Mouse (Mus musculus): ENCODE measurements at regions not wholly inside any gene's neighbourhood (a gene's known extent, or its start where the extent isn't known, plus 50 kb on each side); places are given as distances from the start of the nearest gene placed in this dataset.

GRCm38 (mm10) chr12:59582587-59582986 lies 363.1 kb upstream of the Fbxo33 start:
- Histone ChIP-seq H3K9me3 (ENCODE audit: low read length) (no peaks in the 10 kb centered on the region), H3K27me3 (ENCODE audit: insufficient read depth, low read length) (no peaks in the 10 kb centered on the region), H3K36me3 (ENCODE audit: insufficient read depth, low read length) (no peaks in the 10 kb centered on the region), H3K4me1 (replicated peaks; ENCODE audit: low read depth, low read length) (no peaks in the 10 kb centered on the region), H3K4me3 (replicated peaks; ENCODE audit: low read length) (no peak overlapping the region)
- TF ChIP-seq NANOG (IDR thresholded peaks at IDR 0.05; ENCODE audit: borderline replicate concordance, low read length) (no peak), CTCF (conservative IDR thresholded peaks at IDR 0.05; ENCODE audit: low read length) (no peak), POU5F1 (IDR thresholded peaks at IDR 0.05; ENCODE audit: borderline replicate concordance, low read length) (no peak)

DNA sequence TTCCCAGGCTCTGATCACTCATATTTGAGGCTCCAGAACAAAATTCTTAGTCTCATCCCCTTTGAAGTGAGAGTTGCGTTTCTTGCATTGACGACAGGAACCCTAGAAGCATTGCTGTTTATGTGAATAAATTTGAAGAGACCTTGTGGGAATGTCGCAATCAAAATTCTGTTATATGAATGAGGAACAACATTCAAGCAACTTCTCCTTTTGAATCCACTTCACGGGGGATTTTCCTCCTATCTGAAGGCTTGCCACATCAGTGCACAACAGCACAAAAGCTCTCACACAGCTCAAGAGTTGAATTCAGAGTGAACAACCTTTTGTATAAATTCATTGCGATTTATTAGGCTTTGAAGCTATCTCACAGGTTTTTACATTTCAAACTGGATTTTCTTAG lies 360.2 kb upstream of the Fbxo33 start:
- no peaks in the 10 kb centered on the region for H3K9me3 ChIP-seq (ENCODE audit: low read length)
- no peak for TF ChIP-seq NANOG (IDR thresholded peaks at IDR 0.05; ENCODE audit: borderline replicate concordance, low read length)

GRCm38 (mm10) chr12:59563960-59564359 lies 344.4 kb upstream of the Fbxo33 start:
- Histone ChIP-seq H3K9me3 (ENCODE audit: low read length) (no peaks in the 10 kb centered on the region), H3K27me3 (ENCODE audit: insufficient read depth, low read length) (no peaks in the 10 kb centered on the region)
- TF ChIP-seq POU5F1 (IDR thresholded peaks at IDR 0.05; ENCODE audit: borderline replicate concordance, low read length) (no peak), CTCF (conservative IDR thresholded peaks at IDR 0.05; ENCODE audit: low read length) (no peak), NANOG (IDR thresholded peaks at IDR 0.05; ENCODE audit: borderline replicate concordance, low read length) (no peak)

More for the DNA sequence above, 360.2 kb upstream of the Fbxo33 start:
- H3K4me3 ChIP-seq (replicated peaks; ENCODE audit: low read length): no peak overlapping the region
- no peaks in the 10 kb centered on the region for H3K27me3 ChIP-seq (ENCODE audit: insufficient read depth, low read length)
- H3K4me1 ChIP-seq (replicated peaks; ENCODE audit: low read depth, low read length): no peaks in the 10 kb centered on the region
- no peaks in the 10 kb centered on the region for H3K36me3 ChIP-seq (ENCODE audit: insufficient read depth, low read length)

GRCm38 (mm10) chr12:59539788-59540187 lies 320.3 kb upstream of the Fbxo33 start:
- TF ChIP-seq POU5F1 (IDR thresholded peaks at IDR 0.05; ENCODE audit: borderline replicate concordance, low read length) (no peak), CTCF (conservative IDR thresholded peaks at IDR 0.05; ENCODE audit: low read length) (no peak), NANOG (IDR thresholded peaks at IDR 0.05; ENCODE audit: borderline replicate concordance, low read length) (no peak)
- no peaks in the 10 kb centered on the region for H3K4me1 ChIP-seq (replicated peaks; ENCODE audit: low read depth, low read length)
- no peak overlapping the region for H3K4me3 ChIP-seq (replicated peaks; ENCODE audit: low read length)
- H3K36me3 ChIP-seq (ENCODE audit: insufficient read depth, low read length): no peaks in the 10 kb centered on the region
- no peaks in the 10 kb centered on the region for H3K27me3 ChIP-seq (ENCODE audit: insufficient read depth, low read length)
- H3K9me3 ChIP-seq (ENCODE audit: low read length): no peaks in the 10 kb centered on the region

More at GRCm38 (mm10) chr12:59563960-59564359, 344.4 kb upstream of the Fbxo33 start:
- no peaks in the 10 kb centered on the region for H3K4me1 ChIP-seq (replicated peaks; ENCODE audit: low read depth, low read length)
- H3K4me3 ChIP-seq (replicated peaks; ENCODE audit: low read length): no peak overlapping the region
- H3K36me3 ChIP-seq (ENCODE audit: insufficient read depth, low read length): no peaks in the 10 kb centered on the region

- TF ChIP-seq CTCF (conservative IDR thresholded peaks at IDR 0.05; ENCODE audit: low read length): no peak
- no peak for TF ChIP-seq NANOG (IDR thresholded peaks at IDR 0.05; ENCODE audit: borderline replicate concordance, low read length)
- TF ChIP-seq POU5F1 (IDR thresholded peaks at IDR 0.05; ENCODE audit: borderline replicate concordance, low read length): no peak
- Histone ChIP-seq H3K27me3 (ENCODE audit: insufficient read depth, low read length) (no peaks in the 10 kb centered on the region), H3K4me1 (replicated peaks; ENCODE audit: low read depth, low read length) (no peaks in the 10 kb centered on the region), H3K36me3 (ENCODE audit: insufficient read depth, low read length) (no peaks in the 10 kb centered on the region), H3K9me3 (ENCODE audit: low read length) (no peaks in the 10 kb centered on the region), H3K4me3 (replicated peaks; ENCODE audit: low read length) (no peak overlapping the region)
Measured at GRCm38 (mm10) chr12:59530521-59530920, 311.0 kb upstream of the Fbxo33 start.

GRCm38 (mm10) chr12:59523368-59523767 lies 303.8 kb upstream of the Fbxo33 start:
- Histone ChIP-seq H3K36me3 (ENCODE audit: insufficient read depth, low read length) (no peaks in the 10 kb centered on the region), H3K27me3 (ENCODE audit: insufficient read depth, low read length) (no peaks in the 10 kb centered on the region), H3K9me3 (ENCODE audit: low read length) (no peaks in the 10 kb centered on the region), H3K4me1 (replicated peaks; ENCODE audit: low read depth, low read length) (no peaks in the 10 kb centered on the region), H3K4me3 (replicated peaks; ENCODE audit: low read length) (no peak overlapping the region)
- no peak for TF ChIP-seq NANOG (IDR thresholded peaks at IDR 0.05; ENCODE audit: borderline replicate concordance, low read length)
- no peak for TF ChIP-seq CTCF (conservative IDR thresholded peaks at IDR 0.05; ENCODE audit: low read length)
- no peak for TF ChIP-seq POU5F1 (IDR thresholded peaks at IDR 0.05; ENCODE audit: borderline replicate concordance, low read length)

- no peaks in the 10 kb centered on the region for H3K9me3 ChIP-seq (ENCODE audit: low read length)
- no peak overlapping the region for H3K4me3 ChIP-seq (replicated peaks; ENCODE audit: low read length)
- no peak for TF ChIP-seq POU5F1 (IDR thresholded peaks at IDR 0.05; ENCODE audit: borderline replicate concordance, low read length)
- TF ChIP-seq NANOG (IDR thresholded peaks at IDR 0.05; ENCODE audit: borderline replicate concordance, low read length): no peak
- no peak for TF ChIP-seq CTCF (conservative IDR thresholded peaks at IDR 0.05; ENCODE audit: low read length)
- H3K36me3 ChIP-seq (ENCODE audit: insufficient read depth, low read length): no peaks in the 10 kb centered on the region
- no peaks in the 10 kb centered on the region for H3K27me3 ChIP-seq (ENCODE audit: insufficient read depth, low read length)
- H3K4me1 ChIP-seq (replicated peaks; ENCODE audit: low read depth, low read length): no peaks in the 10 kb centered on the region
Measured at GRCm38 (mm10) chr12:59521946-59522345, 302.4 kb upstream of the Fbxo33 start.

- Histone ChIP-seq H3K27me3 (ENCODE audit: insufficient read depth, low read length) (no peaks in the 10 kb centered on the region), H3K4me1 (replicated peaks; ENCODE audit: low read depth, low read length) (peaks cover 29% of the 10 kb centered on the region), H3K9me3 (ENCODE audit: low read length) (peaks cover 6% of the 10 kb centered on the region), H3K36me3 (ENCODE audit: insufficient read depth, low read length) (peaks cover 6% of the 10 kb centered on the region), H3K4me3 (replicated peaks; ENCODE audit: low read length) (no peak overlapping the region)
- TF ChIP-seq NANOG (IDR thresholded peaks at IDR 0.05; ENCODE audit: borderline replicate concordance, low read length): no peak
- no peak for TF ChIP-seq POU5F1 (IDR thresholded peaks at IDR 0.05; ENCODE audit: borderline replicate concordance, low read length)
- TF ChIP-seq CTCF (conservative IDR thresholded peaks at IDR 0.05; ENCODE audit: low read length): no peak
Measured at GRCm38 (mm10) chr12:59509857-59510256, 290.3 kb upstream of the Fbxo33 start.

- peaks cover 6% of the 10 kb centered on the region for H3K36me3 ChIP-seq (ENCODE audit: insufficient read depth, low read length)
Measured at GRCm38 (mm10) chr12:59509175-59509574, 289.6 kb upstream of the Fbxo33 start.

More at GRCm38 (mm10) chr12:59509175-59509574, 289.6 kb upstream of the Fbxo33 start:
- H3K4me3 ChIP-seq (replicated peaks; ENCODE audit: low read length): no peak overlapping the region
- TF ChIP-seq POU5F1 (IDR thresholded peaks at IDR 0.05; ENCODE audit: borderline replicate concordance, low read length): no peak
- TF ChIP-seq NANOG (IDR thresholded peaks at IDR 0.05; ENCODE audit: borderline replicate concordance, low read length): no peak
- TF ChIP-seq CTCF (conservative IDR thresholded peaks at IDR 0.05; ENCODE audit: low read length): no peak
- H3K9me3 ChIP-seq (ENCODE audit: low read length): peaks cover 6% of the 10 kb centered on the region
- H3K4me1 ChIP-seq (replicated peaks; ENCODE audit: low read depth, low read length): peaks cover 29% of the 10 kb centered on the region
- no peaks in the 10 kb centered on the region for H3K27me3 ChIP-seq (ENCODE audit: insufficient read depth, low read length)

Measured in E14TG2a.4 (cell line).